Mouse (Mus musculus) embryonic facial prominence, embryonic 14.5 days (tissue): ENCODE results near the gene Cnp. TPM values are rescaled to one million over a fixed set of nuclear protein-coding genes. Genes with fewer than 3 reads are reported as not detected.

Source experiments
- ATAC-seq: fragments of 200-750 bp; cut with Nextera tagmentation; 2 replicates; pipeline ENCODE4 v1.8.0; 2017; ENCODE audit warnings: low read depth, moderate number of reproducible peaks, moderate TSS enrichment
- DNase-seq: peaks from one replicate; pipeline ENCODE4 v3.0.0-alpha.2; 2015; ENCODE audit warnings: low spot score
- H3K27ac ChIP-seq: fragments of 300-500 bp; sonication (generic); replicated peaks from 2 replicates; pipeline ENCODE4 v1.5.1; 2014; ENCODE audit warnings: low read depth, mild to moderate bottlenecking, low read length, moderate library complexity
- H3K27me3 ChIP-seq: fragments of 300-500 bp; sonication (generic); replicated peaks from 2 replicates; pipeline ENCODE4 v1.6.1; 2014; ENCODE audit warnings: low read length; ENCODE audit not compliant: control insufficient read depth, insufficient read depth
- H3K36me3 ChIP-seq: fragments of 300-500 bp; sonication (generic); 2 replicates; pipeline ENCODE4 v1.6.1; 2014; ENCODE audit warnings: low read length, mixed read lengths; ENCODE audit not compliant: control insufficient read depth, insufficient read depth
- H3K4me1 ChIP-seq: fragments of 300-500 bp; sonication (generic); 2 replicates; pipeline ENCODE4 v1.6.1; 2014; ENCODE audit warnings: antibody characterized with exemption, low read length; ENCODE audit not compliant: control insufficient read depth, insufficient read depth
- H3K4me2 ChIP-seq: fragments of 300-500 bp; sonication (generic); 2 replicates; pipeline ENCODE4 v1.6.1; 2014; ENCODE audit warnings: low read depth, mild to moderate bottlenecking, low read length, moderate library complexity, mixed read lengths
- H3K4me3 ChIP-seq: fragments of 300-500 bp; sonication (generic); 2 replicates; pipeline ENCODE4 v1.5.1; 2014; ENCODE audit warnings: low read depth, mild to moderate bottlenecking, low read length
- H3K9ac ChIP-seq: fragments of 300-500 bp; sonication (generic); 2 replicates; pipeline ENCODE4 v1.6.1; 2014; ENCODE audit warnings: low read depth, mild to moderate bottlenecking, low read length, moderate library complexity, mixed read lengths
- H3K9me3 ChIP-seq: fragments of 300-500 bp; sonication (generic); 2 replicates; pipeline ENCODE4 v1.6.1; 2016; ENCODE audit warnings: low read length; ENCODE audit not compliant: control insufficient read depth
- WGBS: fragments of 180-500 bp; shearing (Covaris S2); extraction: QIAGEN DNeasy Blood & Tissue Kit; methylation state at CpG from one replicate; pipeline ENCODE4 v1.1.7; 2014; 5-methylcytosine and 5-hydroxymethylcytosine counted together
- polyA plus RNA-seq: library from polyadenylated mRNA; unstranded; fragments of >200 nt; fragmentation: Nextera tagmentation; extraction: Ambion mirVana; gene quantifications from 2 replicates; pipeline ENCODE4 v1.2.1, GENCODE M21; 2014

The Cnp gene
- polyA plus RNA-seq, 1 experiment from 2014 or later: 33.6 TPM

DNA sequence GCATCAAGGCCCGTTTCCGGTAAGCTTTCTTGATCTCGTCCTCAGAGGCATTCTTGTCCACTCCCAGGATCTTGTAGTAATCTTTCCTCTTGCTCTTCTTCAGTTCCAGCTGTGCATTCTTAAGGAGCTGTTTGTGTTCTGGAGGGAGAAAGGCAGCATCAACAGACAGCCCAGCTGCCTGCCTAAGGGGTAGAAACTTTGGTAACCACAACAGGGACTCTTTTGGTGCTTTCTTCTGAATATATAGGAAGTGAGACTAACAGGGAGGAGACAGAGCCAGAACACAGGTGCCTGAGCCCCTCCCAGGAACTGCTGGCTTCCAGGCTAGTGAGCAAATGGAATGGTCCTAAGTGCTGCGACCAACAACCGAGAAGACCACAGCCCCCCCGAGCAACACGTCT lies 9.9 kb downstream of the Cnp start:
- Histone ChIP-seq H3K27ac (no peak overlapping the region), H3K4me3 (no peak overlapping the region), H3K27me3 (no peaks in the 10 kb centered on the region), H3K36me3 (peaks cover 100% of the 10 kb centered on the region), H3K4me1 (no peaks in the 10 kb centered on the region), H3K4me2 (no peak overlapping the region), H3K9ac (no peak overlapping the region), H3K9me3 (no peaks in the 10 kb centered on the region)
- DNase-seq: no peak
- 94% methylated on average over 7 of the region's 7 CpGs for WGBS
- no peak for ATAC-seq

DNA sequence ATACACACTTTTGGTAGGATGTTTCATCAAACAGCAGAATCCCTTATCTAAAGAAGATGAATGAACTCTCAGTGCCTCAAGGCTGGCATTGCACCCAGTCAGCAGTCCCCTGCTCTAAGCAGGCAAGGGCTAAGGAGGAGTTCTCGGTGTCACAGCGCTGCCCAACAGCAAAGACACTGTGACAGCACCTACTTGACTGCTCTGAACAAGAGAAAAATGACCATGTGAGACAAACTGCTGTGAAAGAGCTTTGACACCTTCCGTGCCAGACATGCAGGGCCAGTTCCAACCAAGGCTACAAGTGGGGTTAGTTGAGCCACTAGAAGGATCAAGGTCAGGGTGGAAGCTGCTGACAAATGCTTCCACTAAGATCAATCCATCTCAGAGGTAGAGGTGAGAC lies 10.4 kb downstream of the Cnp start:
- ATAC-seq (no peak), DNase-seq (no peak)
- H3K4me1 ChIP-seq: no peaks in the 10 kb centered on the region
- no peak overlapping the region for H3K9ac ChIP-seq
- no peaks in the 10 kb centered on the region for H3K9me3 ChIP-seq
- no peak overlapping the region for H3K27ac ChIP-seq
- no peaks in the 10 kb centered on the region for H3K27me3 ChIP-seq
- H3K36me3 ChIP-seq: peaks cover 100% of the 10 kb centered on the region
- 97% methylated on average over 3 of the region's 3 CpGs for WGBS
- H3K4me3 ChIP-seq: no peak overlapping the region
- H3K4me2 ChIP-seq: no peak overlapping the region

DNA sequence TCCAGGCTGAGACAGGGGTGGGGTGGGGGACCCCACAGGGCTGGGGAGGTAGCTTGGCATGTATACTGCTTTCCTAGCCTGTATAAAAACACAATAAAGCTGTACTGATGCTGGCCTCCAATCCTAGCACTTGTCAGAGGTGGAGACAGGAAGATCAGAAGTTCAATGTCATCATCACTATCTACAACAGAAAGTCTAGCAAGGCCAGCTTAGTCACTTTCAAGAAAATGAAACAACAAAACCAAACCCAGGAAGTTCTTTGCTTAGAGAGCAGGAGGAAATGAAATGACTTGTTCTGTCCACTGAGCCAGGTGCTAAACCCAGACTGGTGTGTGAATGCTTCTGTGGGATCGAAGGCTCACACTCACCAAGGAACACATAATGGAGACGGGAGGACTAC lies 13.8 kb downstream of the Cnp start:
- ATAC-seq (no peak), DNase-seq (no peak)
- H3K4me1 ChIP-seq: no peaks in the 10 kb centered on the region
- H3K4me3 ChIP-seq: no peak overlapping the region
- H3K9me3 ChIP-seq: no peaks in the 10 kb centered on the region
- H3K9ac ChIP-seq: no peak overlapping the region
- H3K27me3 ChIP-seq: no peaks in the 10 kb centered on the region
- H3K27ac ChIP-seq: no peak overlapping the region
- H3K4me2 ChIP-seq: no peak overlapping the region
- WGBS: 92% methylated on average over 2 of the region's 2 CpGs
- H3K36me3 ChIP-seq: peaks cover 100% of the 10 kb centered on the region

DNA sequence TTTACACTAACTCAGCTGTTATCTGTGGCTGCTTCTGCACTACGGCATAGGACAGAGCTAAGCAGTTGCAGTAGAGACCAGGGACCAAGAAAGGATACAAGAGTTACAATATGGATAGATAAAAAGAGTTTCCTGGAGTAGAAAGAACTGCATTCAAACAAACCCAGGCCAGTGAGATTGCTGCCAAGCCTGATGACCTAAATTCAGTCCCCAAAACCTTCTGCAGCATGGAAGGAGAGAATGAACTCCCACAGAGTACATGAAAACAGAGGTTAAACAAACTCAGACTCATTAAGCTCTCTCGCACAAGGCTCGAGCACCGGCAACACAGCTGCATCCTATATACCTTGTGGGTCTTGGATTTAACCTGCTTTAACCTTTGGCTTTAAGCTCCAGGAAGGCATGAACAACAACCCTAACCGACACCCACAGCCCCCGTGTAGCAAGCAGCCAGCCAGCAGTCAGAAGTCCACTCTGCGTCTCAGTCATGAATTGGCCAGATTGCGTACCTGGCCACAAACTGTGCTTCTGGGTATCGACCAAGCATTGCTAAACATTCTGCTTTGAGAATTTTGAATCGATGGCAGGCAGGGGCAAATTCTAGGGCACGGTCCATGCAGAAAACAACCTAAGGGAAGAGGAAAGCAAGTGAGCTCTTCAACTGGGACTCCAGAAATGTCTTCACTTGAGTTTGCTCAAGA lies 17.8 kb downstream of the Cnp start:
- Histone ChIP-seq H3K9me3 (no peaks in the 10 kb centered on the region), H3K27ac (no peak overlapping the region), H3K4me3 (no peak overlapping the region), H3K9ac (no peak overlapping the region), H3K4me1 (no peaks in the 10 kb centered on the region), H3K27me3 (no peaks in the 10 kb centered on the region), H3K36me3 (peaks cover 100% of the 10 kb centered on the region), H3K4me2 (no peak overlapping the region)
- ATAC-seq (no peak), DNase-seq (no peak)
- 87% methylated on average over 11 of the region's 11 CpGs for WGBS

DNA sequence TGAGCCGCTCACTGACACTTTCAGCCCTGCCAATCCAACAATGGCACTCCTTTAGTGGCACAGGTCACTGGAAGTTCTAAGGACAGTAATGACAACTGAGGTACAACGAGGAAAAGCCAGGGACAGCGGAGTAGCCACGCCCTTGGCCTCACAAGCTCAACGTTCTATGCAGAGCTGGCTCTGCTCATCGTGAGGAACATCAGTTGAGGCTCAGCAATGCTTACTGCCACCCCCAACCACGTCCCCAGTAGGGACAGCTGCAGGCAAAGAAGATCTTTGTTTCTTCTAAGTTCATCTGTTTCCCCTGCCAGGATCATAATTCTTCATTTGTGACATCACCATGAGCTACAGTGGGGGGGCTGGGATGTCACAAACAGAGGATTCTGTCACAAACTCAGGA lies 19.9 kb downstream of the Cnp start:
- H3K9me3 ChIP-seq: no peaks in the 10 kb centered on the region
- no peak overlapping the region for H3K9ac ChIP-seq
- H3K27ac ChIP-seq: no peak overlapping the region
- DNase-seq (no peak), ATAC-seq (no peak)
- no peaks in the 10 kb centered on the region for H3K4me1 ChIP-seq
- WGBS: 84% methylated on average over 7 of the region's 7 CpGs
- H3K27me3 ChIP-seq: no peaks in the 10 kb centered on the region
- H3K4me3 ChIP-seq: no peak overlapping the region
- no peak overlapping the region for H3K4me2 ChIP-seq
- peaks cover 100% of the 10 kb centered on the region for H3K36me3 ChIP-seq

DNA sequence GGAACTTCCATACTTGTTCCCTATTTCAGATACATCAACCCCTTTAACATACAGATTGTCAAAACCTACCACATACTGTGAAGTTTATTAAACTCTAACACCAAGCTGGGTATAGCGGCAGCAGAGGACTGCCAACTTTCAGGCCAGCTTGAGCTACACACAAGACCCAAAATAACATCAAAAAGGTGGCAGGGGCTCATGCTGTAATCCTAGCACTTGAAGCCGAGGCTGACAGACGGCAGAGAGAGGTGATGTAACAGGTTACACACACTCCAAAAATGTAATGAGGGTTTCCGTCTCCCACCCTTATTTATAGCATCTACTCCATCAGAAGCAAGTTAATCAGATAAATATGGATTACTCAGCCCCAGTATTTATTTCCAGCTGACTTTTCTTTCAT lies 20.8 kb downstream of the Cnp start:
- Histone ChIP-seq H3K9me3 (no peaks in the 10 kb centered on the region), H3K9ac (no peak overlapping the region), H3K27ac (no peak overlapping the region), H3K36me3 (peaks cover 100% of the 10 kb centered on the region), H3K4me1 (no peaks in the 10 kb centered on the region), H3K27me3 (no peaks in the 10 kb centered on the region), H3K4me3 (no peak overlapping the region), H3K4me2 (no peak overlapping the region)
- ATAC-seq (no peak), DNase-seq (no peak)
- WGBS: 77% methylated on average over 4 of the region's 4 CpGs

DNA sequence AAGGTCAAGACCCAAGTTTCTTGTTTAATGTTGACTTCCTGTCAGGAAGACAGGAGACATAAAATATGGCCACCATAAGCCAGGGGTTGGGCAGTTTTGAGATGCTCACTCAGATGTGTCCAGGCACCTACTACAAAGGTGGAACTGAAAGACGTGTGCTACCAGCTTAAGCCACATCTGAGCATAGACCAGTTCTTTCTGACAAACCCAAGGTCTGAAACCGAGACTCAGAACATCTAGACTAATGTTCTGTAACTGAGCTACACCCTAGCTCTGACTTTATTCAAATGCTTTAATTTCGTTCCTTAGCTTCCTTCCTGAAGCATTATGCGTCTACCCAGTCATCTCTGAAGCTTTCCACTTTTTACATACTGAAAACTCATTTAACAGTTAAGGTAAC lies 23.4 kb downstream of the Cnp start:
- WGBS: 89% methylated on average over 4 of the region's 4 CpGs
- Histone ChIP-seq H3K9me3 (no peaks in the 10 kb centered on the region), H3K4me1 (no peaks in the 10 kb centered on the region), H3K36me3 (peaks cover 95% of the 10 kb centered on the region), H3K27ac (no peak overlapping the region), H3K27me3 (no peaks in the 10 kb centered on the region), H3K4me3 (no peak overlapping the region), H3K9ac (no peak overlapping the region), H3K4me2 (no peak overlapping the region)
- ATAC-seq (no peak), DNase-seq (no peak)

DNA sequence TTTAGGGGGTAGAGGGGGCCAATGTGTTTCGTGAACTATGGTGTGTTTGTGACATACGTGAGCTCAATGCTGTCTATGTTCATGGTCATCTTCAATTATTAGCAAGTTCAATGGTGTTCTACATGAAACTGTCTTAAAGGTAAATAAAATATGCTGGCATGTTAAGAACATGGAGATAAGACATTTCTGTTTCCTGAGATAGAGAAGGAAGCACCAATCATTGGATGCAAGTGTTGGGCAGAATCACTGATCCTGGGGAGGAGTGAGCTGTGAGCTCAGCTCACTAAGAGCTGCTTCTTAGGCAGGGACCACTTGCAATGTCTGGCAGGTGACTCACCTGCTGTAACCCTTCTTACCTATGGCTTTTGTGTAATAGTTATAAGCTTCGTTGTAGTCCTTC lies 26.7 kb downstream of the Cnp start:
- ATAC-seq (no peak), DNase-seq (no peak)
- Histone ChIP-seq H3K27ac (no peak overlapping the region), H3K27me3 (no peaks in the 10 kb centered on the region), H3K9ac (no peak overlapping the region), H3K36me3 (peaks cover 69% of the 10 kb centered on the region), H3K4me1 (no peaks in the 10 kb centered on the region), H3K4me2 (no peak overlapping the region), H3K4me3 (no peak overlapping the region), H3K9me3 (no peaks in the 10 kb centered on the region)
- 95% methylated on average over 3 of the region's 3 CpGs for WGBS

DNA sequence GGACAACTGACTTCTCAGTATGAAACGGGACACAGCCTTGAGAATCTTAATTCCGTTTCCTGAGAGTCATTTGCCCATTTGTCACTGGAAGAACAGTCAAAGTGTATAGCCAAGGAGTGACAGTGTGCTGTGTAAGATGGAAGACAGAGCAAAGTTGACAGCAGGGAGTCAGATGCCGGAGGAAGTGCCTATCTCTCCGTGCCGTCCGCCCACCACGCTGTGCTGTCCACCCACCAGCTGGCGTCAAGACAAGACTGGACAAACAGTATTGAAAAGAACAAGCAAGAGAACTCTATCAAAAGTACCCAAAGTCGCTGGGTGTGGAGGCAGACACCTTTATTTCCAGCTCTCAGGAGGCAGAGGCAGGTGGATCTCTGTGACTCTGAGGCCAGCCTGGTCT lies 28.5 kb downstream of the Cnp start:
- DNase-seq (no peak), ATAC-seq (no peak)
- Histone ChIP-seq H3K27me3 (no peaks in the 10 kb centered on the region), H3K36me3 (peaks cover 55% of the 10 kb centered on the region), H3K4me3 (no peak overlapping the region), H3K9me3 (no peaks in the 10 kb centered on the region), H3K4me2 (no peak overlapping the region), H3K27ac (no peak overlapping the region), H3K4me1 (no peaks in the 10 kb centered on the region), H3K9ac (no peak overlapping the region)
- WGBS: 93% methylated on average over 9 of the region's 9 CpGs
